Mouse (Mus musculus): ENCODE data around the gene Pde4dip. TPM values are rescaled to one million over a fixed set of nuclear protein-coding genes. Genes with fewer than 3 reads are reported as not detected.
A peak's percentile ranks its signal among the peaks of the same experiment; 100 is the strongest.

The Pde4dip gene
- polyA plus RNA-seq, 1 experiment from 2014 or later: 20.1 TPM

DNA sequence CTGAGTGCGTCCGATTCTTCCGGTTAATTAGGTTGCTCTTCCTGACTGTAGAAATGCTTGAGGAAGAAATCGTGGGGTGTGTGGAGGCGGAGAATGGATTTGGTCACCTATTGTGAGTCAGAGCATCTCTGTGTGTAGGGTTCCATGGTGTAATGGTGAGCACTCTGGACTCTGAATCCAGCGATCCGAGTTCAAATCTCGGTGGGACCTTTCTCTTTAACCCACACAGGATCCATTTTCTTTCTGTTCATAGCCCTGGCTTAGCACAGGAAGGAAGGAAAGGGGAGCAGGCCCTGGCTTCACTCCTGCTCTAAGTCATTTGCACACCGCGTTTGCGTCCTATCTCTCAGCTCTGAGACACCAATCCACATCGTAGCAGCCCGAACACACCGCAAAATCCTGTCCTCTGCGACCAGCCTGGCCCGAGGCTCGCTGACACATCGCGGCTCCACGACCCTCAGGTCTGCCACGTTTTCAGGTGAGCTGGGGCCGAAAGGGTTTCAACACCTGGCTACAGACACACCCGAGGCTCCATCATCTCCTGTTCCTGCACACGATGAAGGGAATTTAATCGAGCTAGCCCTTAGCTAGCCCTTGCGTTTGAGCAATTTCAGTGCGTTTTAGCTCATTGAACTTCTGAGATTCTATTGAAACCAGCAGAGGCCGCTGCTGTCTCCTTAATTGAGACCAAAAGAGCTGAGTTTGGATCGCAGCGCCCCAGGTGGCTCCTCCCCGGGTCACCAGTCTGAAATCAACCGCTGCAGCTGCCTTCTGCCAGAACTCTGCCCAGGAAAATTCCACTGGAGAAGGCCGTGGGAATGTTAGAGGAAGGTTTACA is 207.0 kb downstream of the Pde4dip start:
- Histone ChIP-seq H3K36me3 (ENCODE audit: insufficient read depth) (no peaks in the 10 kb centered on the region), H3K4me3 (ENCODE audit: low read depth, low read length) (peak overlapping the region; percentile 41), H3K4me2 (peak overlapping the region; percentile 87), H3K27ac (ENCODE audit: low read depth) (no peak overlapping the region), H3K4me1 (ENCODE audit: insufficient read depth) (no peaks in the 10 kb centered on the region; the same call in 1 of the 2 replicates), H3K9me3 (ENCODE audit: low read depth, low read length) (no peaks in the 10 kb centered on the region), H3K27me3 (ENCODE audit: insufficient read depth, low read length) (no peaks in the 10 kb centered on the region), H3K9ac (peak overlapping the region; percentile 57)
- WGBS: 2% methylated on average over 33 of the region's 33 CpGs
- DNase-seq: peak; percentile 92
- TF ChIP-seq CTCF (IDR thresholded peaks at IDR 0.05; ENCODE audit: low read depth): peak; percentile 79
- ATAC-seq (ENCODE audit: insufficient read depth): peak; percentile 37

DNA sequence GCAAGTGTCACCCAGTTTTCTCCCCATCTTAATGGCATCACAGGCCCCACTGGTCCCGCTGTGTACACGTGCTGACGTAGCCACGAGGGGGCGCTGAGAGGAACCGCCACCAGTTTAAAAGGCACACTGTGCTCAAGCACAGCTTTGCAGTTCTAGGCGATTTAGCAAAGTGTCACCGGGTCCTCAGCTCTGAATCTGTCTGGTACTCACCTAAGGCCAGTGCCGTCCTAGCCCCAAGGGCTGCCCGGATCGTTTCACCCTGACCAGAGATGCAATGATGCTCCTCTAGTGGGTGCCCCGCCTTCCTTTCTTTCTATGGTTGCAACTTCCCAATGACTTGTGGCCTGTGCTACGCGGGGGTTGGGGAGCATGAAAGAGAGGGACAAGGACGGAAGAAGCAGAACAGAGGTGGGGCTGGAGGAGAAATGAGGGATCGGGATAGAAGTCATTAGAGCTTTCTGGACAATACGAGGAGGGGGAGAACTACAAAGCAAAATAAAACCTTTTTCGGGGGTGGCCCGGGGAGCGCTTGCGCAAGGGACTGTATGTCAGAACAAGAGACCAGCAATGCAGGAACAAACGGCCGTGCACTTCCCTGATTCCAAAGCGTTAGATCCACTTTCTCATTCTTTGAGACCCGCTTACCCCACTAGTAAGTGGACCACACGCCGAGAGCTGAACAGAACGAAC is 207.7 kb downstream of the Pde4dip start:
- no peak overlapping the region for H3K27ac ChIP-seq (ENCODE audit: low read depth)
- H3K4me3 ChIP-seq (ENCODE audit: low read depth, low read length): peak overlapping the region; percentile 41
- peak overlapping the region; percentile 57 for H3K9ac ChIP-seq
- H3K4me1 ChIP-seq (ENCODE audit: insufficient read depth): no peaks in the 10 kb centered on the region; the same call in 1 of the 2 replicates
- H3K9me3 ChIP-seq (ENCODE audit: low read depth, low read length): no peaks in the 10 kb centered on the region
- DNase-seq: peak; percentile 87
- peak overlapping the region; percentile 87 for H3K4me2 ChIP-seq
- ATAC-seq (ENCODE audit: insufficient read depth): peak; percentile 77
- no peaks in the 10 kb centered on the region for H3K36me3 ChIP-seq (ENCODE audit: insufficient read depth)
- no peaks in the 10 kb centered on the region for H3K27me3 ChIP-seq (ENCODE audit: insufficient read depth, low read length)
- TF ChIP-seq CTCF (IDR thresholded peaks at IDR 0.05; ENCODE audit: low read depth): peak; percentile 84
- WGBS: 2% methylated on average over 28 of the region's 28 CpGs

DNA sequence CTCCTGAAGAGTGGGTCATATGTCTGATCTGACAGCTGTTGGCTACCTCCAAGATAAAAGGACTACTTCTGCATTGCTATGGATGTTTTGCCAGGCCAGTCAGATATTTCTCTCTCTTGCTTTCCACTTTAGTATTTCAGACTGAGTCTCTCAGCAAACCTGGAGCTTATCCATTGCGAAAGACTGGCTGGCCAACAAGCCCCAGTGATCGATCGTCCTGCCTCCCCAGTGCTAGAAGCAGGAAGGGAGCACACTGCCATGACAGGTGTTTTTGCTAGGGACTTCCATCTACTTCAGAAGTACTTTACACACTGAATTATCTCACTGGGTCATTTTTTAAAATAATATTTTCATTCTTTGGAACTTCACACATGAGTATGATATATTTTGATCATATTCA is 210.1 kb downstream of the Pde4dip start:
- Histone ChIP-seq H3K27ac (ENCODE audit: low read depth) (no peak overlapping the region), H3K4me2 (no peak overlapping the region), H3K36me3 (ENCODE audit: insufficient read depth) (no peaks in the 10 kb centered on the region), H3K27me3 (ENCODE audit: insufficient read depth, low read length) (no peaks in the 10 kb centered on the region), H3K4me3 (ENCODE audit: low read depth, low read length) (no peak overlapping the region), H3K4me1 (ENCODE audit: insufficient read depth) (no peaks in the 10 kb centered on the region; the same call in 1 of the 2 replicates), H3K9ac (no peak overlapping the region), H3K9me3 (ENCODE audit: low read depth, low read length) (no peaks in the 10 kb centered on the region)
- TF ChIP-seq CTCF (IDR thresholded peaks at IDR 0.05; ENCODE audit: low read depth): no peak
- DNase-seq: no peak
- WGBS: 86% methylated on average over 3 of the region's 3 CpGs
- no peak for ATAC-seq (ENCODE audit: insufficient read depth)

- DNase-seq: no peak
Measured at GRCm38 (mm10) chr3:97676126-97676525, 212.4 kb downstream of the Pde4dip start.

DNA sequence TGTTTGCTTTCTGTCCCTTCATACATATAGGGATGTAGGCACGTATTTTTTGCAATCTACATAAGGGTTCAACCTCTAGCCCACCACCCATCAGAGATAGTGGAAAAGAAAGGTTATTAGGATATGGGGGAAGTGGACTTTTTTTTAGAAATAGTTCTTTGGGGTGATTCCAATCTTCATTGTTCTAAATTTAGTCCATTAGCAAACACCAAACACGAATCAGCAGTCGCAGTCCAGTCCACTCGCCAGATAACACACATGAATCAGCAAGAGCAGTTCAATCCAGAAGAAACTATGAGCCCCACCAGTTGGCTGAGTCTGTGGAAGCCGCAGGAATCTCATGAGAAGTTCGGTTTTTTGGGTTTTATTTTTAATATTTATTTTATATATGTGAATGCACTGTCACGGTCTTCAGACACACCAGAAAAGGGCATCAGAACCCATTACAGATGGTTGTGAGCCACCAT is 213.8 kb downstream of the Pde4dip start, which contains the start of gene Gm17651:
Gene Gm17651 (minus strand): TSS at position 51 of the 467 bp plus-strand sequence.
- no peaks in the 10 kb centered on the region for H3K27me3 ChIP-seq (ENCODE audit: insufficient read depth, low read length)
- no peaks in the 10 kb centered on the region for H3K9me3 ChIP-seq (ENCODE audit: low read depth, low read length)
- no peak within 1 kb of the TSS for H3K4me2 ChIP-seq
- WGBS: 81% methylated on average over 7 of the region's 7 CpGs
- H3K9ac ChIP-seq: no peak within 1 kb of the TSS
- no peak within 1 kb of the TSS for H3K27ac ChIP-seq (ENCODE audit: low read depth)
- no peak for ATAC-seq (ENCODE audit: insufficient read depth)
- DNase-seq: no peak
- no peak for TF ChIP-seq CTCF (IDR thresholded peaks at IDR 0.05; ENCODE audit: low read depth)
- no peaks in the 10 kb centered on the region for H3K4me1 ChIP-seq (ENCODE audit: insufficient read depth)
- H3K4me3 ChIP-seq (ENCODE audit: low read depth, low read length): no peak within 1 kb of the TSS
- 0 out of 2 replicates have a peak, but pooled peaks cover 10% of the 10 kb centered on the region for H3K36me3 ChIP-seq (ENCODE audit: insufficient read depth)

More at GRCm38 (mm10) chr3:97676126-97676525, 212.4 kb downstream of the Pde4dip start:
- Histone ChIP-seq H3K27me3 (ENCODE audit: insufficient read depth, low read length) (no peaks in the 10 kb centered on the region), H3K4me3 (ENCODE audit: low read depth, low read length) (no peak overlapping the region), H3K36me3 (ENCODE audit: insufficient read depth) (0 out of 2 replicates have a peak, but pooled peaks cover 4% of the 10 kb centered on the region), H3K9me3 (ENCODE audit: low read depth, low read length) (no peaks in the 10 kb centered on the region), H3K4me1 (ENCODE audit: insufficient read depth) (no peaks in the 10 kb centered on the region; the same call in 1 of the 2 replicates), H3K9ac (no peak overlapping the region), H3K27ac (ENCODE audit: low read depth) (no peak overlapping the region), H3K4me2 (no peak overlapping the region)
- no peak for TF ChIP-seq CTCF (IDR thresholded peaks at IDR 0.05; ENCODE audit: low read depth)
- ATAC-seq (ENCODE audit: insufficient read depth): no peak
- WGBS: 94% methylated on average over 3 of the region's 3 CpGs

GRCm38 (mm10) chr3:97667093-97667675 is 221.3 kb downstream of the Pde4dip start:
- no peak for DNase-seq
- H3K4me2 ChIP-seq: no peak overlapping the region
- no peak overlapping the region for H3K4me3 ChIP-seq (ENCODE audit: low read depth, low read length)
- WGBS: 56% methylated on average over 14 of the region's 14 CpGs
- no peak for TF ChIP-seq CTCF (IDR thresholded peaks at IDR 0.05; ENCODE audit: low read depth)
- H3K27ac ChIP-seq (ENCODE audit: low read depth): no peak overlapping the region
- no peak overlapping the region for H3K9ac ChIP-seq
- H3K9me3 ChIP-seq (ENCODE audit: low read depth, low read length): no peaks in the 10 kb centered on the region
- H3K36me3 ChIP-seq (ENCODE audit: insufficient read depth): peaks cover 53% of the 10 kb centered on the region; the same call in 1 of the 2 replicates
- no peaks in the 10 kb centered on the region for H3K4me1 ChIP-seq (ENCODE audit: insufficient read depth)
- H3K27me3 ChIP-seq (ENCODE audit: insufficient read depth, low read length): no peaks in the 10 kb centered on the region
- ATAC-seq (ENCODE audit: insufficient read depth): no peak

Measured in lung, embryonic 14.5 days (tissue).